Mouse (Mus musculus) midbrain, embryonic 10.5 days (tissue): ENCODE measurements around the gene As3mt. TPM values are rescaled to one million over a fixed set of nuclear protein-coding genes. Genes with fewer than 3 reads are reported as not detected.

Experiments used
- DNase-seq: peaks from one replicate; pipeline ENCODE4 v3.0.0-alpha.2; 2017; ENCODE audit warnings: low spot score
- H3K27ac ChIP-seq: fragments of 300-500 bp; sonication (generic); replicated peaks from 2 replicates; pipeline ENCODE4 v1.5.1; 2016; ENCODE audit warnings: mild to moderate bottlenecking
- H3K27me3 ChIP-seq: fragments of 300-500 bp; sonication (generic); 2 replicates; pipeline ENCODE4 v1.6.1; 2016; ENCODE audit warnings: low read depth, mild to moderate bottlenecking; ENCODE audit not compliant: poor library complexity, severe bottlenecking
- H3K36me3 ChIP-seq: fragments of 300-500 bp; sonication (generic); 2 replicates; pipeline ENCODE4 v1.6.1; 2016; ENCODE audit warnings: mild to moderate bottlenecking, moderate library complexity
- H3K4me1 ChIP-seq: fragments of 300-500 bp; sonication (generic); 2 replicates; pipeline ENCODE4 v1.6.1; 2016
- H3K4me3 ChIP-seq: fragments of 300-500 bp; sonication (generic); 2 replicates; pipeline ENCODE4 v1.5.1; 2016; ENCODE audit warnings: mild to moderate bottlenecking, moderate library complexity
- H3K9me3 ChIP-seq: fragments of 300-500 bp; sonication (generic); replicated peaks from 2 replicates; pipeline ENCODE4 v1.6.1; 2016; ENCODE audit warnings: mild to moderate bottlenecking
- WGBS: fragments of 180-500 bp; shearing (Covaris S2); methylation state at CpG from one replicate; pipeline ENCODE4 v1.1.7; 2016; 5-methylcytosine and 5-hydroxymethylcytosine counted together
- polyA plus RNA-seq: library from polyadenylated mRNA; unstranded; fragments of >200 nt; fragmentation: Nextera tagmentation; extraction: Ambion mirVana; gene quantifications from 2 replicates; pipeline ENCODE4 v1.2.1, GENCODE M21; 2016

As3mt gene
- 30.0 and 32.4 TPM in 2 replicates for polyA plus RNA-seq

- Histone ChIP-seq H3K36me3 (peaks cover 10% of the 10 kb centered on the region), H3K27me3 (peaks cover 15% of the 10 kb centered on the region), H3K9me3 (no peaks in the 10 kb centered on the region), H3K4me1 (peaks cover 16% of the 10 kb centered on the region), H3K4me3 (peak within 1 kb of the TSS; percentile 61), H3K27ac (peak within 1 kb of the TSS; percentile 84)
- WGBS = 13% methylated on average over 31 of the region's 31 CpGs
- DNase-seq = peak; percentile 75
Observed at GRCm38 (mm10) chr19:46707296-46708151, at the start of gene As3mt. TSS of gene As3mt (plus strand) at chr19:46707458.

GRCm38 (mm10) chr19:46658348-46658747 is 48.9 kb upstream of the As3mt start:
- Histone ChIP-seq H3K27me3 (no peaks in the 10 kb centered on the region), H3K36me3 (peaks cover 48% of the 10 kb centered on the region), H3K9me3 (no peaks in the 10 kb centered on the region), H3K27ac (no peak overlapping the region), H3K4me1 (no peaks in the 10 kb centered on the region), H3K4me3 (no peak overlapping the region)
- DNase-seq = no peak
- WGBS = 97% methylated on average over 7 of the region's 7 CpGs

- H3K36me3 ChIP-seq = peaks cover 43% of the 10 kb centered on the region
- no peak overlapping the region for H3K27ac ChIP-seq
- WGBS = 89% methylated on average over 9 of the region's 9 CpGs
- H3K9me3 ChIP-seq = no peaks in the 10 kb centered on the region
- no peaks in the 10 kb centered on the region for H3K4me1 ChIP-seq
- no peak overlapping the region for H3K4me3 ChIP-seq
- DNase-seq = no peak
- no peaks in the 10 kb centered on the region for H3K27me3 ChIP-seq
Observed at GRCm38 (mm10) chr19:46658851-46659250, 48.4 kb upstream of the As3mt start.

- Histone ChIP-seq H3K27ac (no peak overlapping the region), H3K4me1 (peaks cover 11% of the 10 kb centered on the region), H3K36me3 (peaks cover 17% of the 10 kb centered on the region), H3K4me3 (no peak overlapping the region), H3K27me3 (no peaks in the 10 kb centered on the region), H3K9me3 (no peaks in the 10 kb centered on the region)
- 72% methylated on average over 4 of the region's 4 CpGs for WGBS
- no peak for DNase-seq
Observed at GRCm38 (mm10) chr19:46661511-46661910, 45.7 kb upstream of the As3mt start.

GRCm38 (mm10) chr19:46662214-46662613 is 45.0 kb upstream of the As3mt start:
- WGBS = 92% methylated on average over 8 of the region's 8 CpGs

GRCm38 (mm10) chr19:46662784-46663183 is 44.5 kb upstream of the As3mt start:
- Histone ChIP-seq H3K4me1 (peaks cover 15% of the 10 kb centered on the region), H3K27me3 (no peaks in the 10 kb centered on the region), H3K36me3 (peaks cover 5% of the 10 kb centered on the region), H3K27ac (no peak overlapping the region), H3K9me3 (no peaks in the 10 kb centered on the region), H3K4me3 (no peak overlapping the region)
- no peak for DNase-seq
- WGBS = 81% methylated on average over 6 of the region's 6 CpGs

More at GRCm38 (mm10) chr19:46662214-46662613, 45.0 kb upstream of the As3mt start:
- Histone ChIP-seq H3K27me3 (no peaks in the 10 kb centered on the region), H3K4me1 (peaks cover 12% of the 10 kb centered on the region), H3K36me3 (peaks cover 10% of the 10 kb centered on the region), H3K4me3 (no peak overlapping the region), H3K27ac (no peak overlapping the region), H3K9me3 (no peaks in the 10 kb centered on the region)
- DNase-seq = no peak

- WGBS = 59% methylated on average over 7 of the region's 7 CpGs
- H3K27me3 ChIP-seq = no peaks in the 10 kb centered on the region
- H3K4me3 ChIP-seq = no peak overlapping the region
- peak; percentile 37 for DNase-seq
- H3K27ac ChIP-seq = peak overlapping the region; percentile 65
- peaks cover 15% of the 10 kb centered on the region for H3K4me1 ChIP-seq
- H3K9me3 ChIP-seq = no peaks in the 10 kb centered on the region
- H3K36me3 ChIP-seq = no peaks in the 10 kb centered on the region
Observed at GRCm38 (mm10) chr19:46665474-46665873, 41.8 kb upstream of the As3mt start.

GRCm38 (mm10) chr19:46667300-46667699 is 40.0 kb upstream of the As3mt start:
- H3K4me3 ChIP-seq = no peak overlapping the region
- no peak for DNase-seq
- H3K36me3 ChIP-seq = no peaks in the 10 kb centered on the region
- WGBS = 72% methylated on average over 11 of the region's 11 CpGs
- H3K27me3 ChIP-seq = peaks cover 2% of the 10 kb centered on the region; the same call in 1 of the 2 replicates
- peaks cover 15% of the 10 kb centered on the region for H3K4me1 ChIP-seq
- no peak overlapping the region for H3K27ac ChIP-seq
- H3K9me3 ChIP-seq = no peaks in the 10 kb centered on the region

GRCm38 (mm10) chr19:46668263-46668662 is 39.0 kb upstream of the As3mt start:
- H3K4me3 ChIP-seq = no peak overlapping the region
- H3K27ac ChIP-seq = no peak overlapping the region
- 92% methylated on average over 10 of the region's 10 CpGs for WGBS
- peaks cover 7% of the 10 kb centered on the region; the same call in 1 of the 2 replicates for H3K27me3 ChIP-seq
- H3K4me1 ChIP-seq = peaks cover 15% of the 10 kb centered on the region
- DNase-seq = no peak
- no peaks in the 10 kb centered on the region for H3K36me3 ChIP-seq
- no peaks in the 10 kb centered on the region for H3K9me3 ChIP-seq

- no peaks in the 10 kb centered on the region for H3K9me3 ChIP-seq
- H3K27ac ChIP-seq = no peak overlapping the region
- 92% methylated on average over 5 of the region's 5 CpGs for WGBS
- peaks cover 15% of the 10 kb centered on the region for H3K4me1 ChIP-seq
- H3K4me3 ChIP-seq = no peak overlapping the region
- H3K36me3 ChIP-seq = no peaks in the 10 kb centered on the region
- DNase-seq = no peak
- H3K27me3 ChIP-seq = peaks cover 7% of the 10 kb centered on the region; the same call in 1 of the 2 replicates
Observed at GRCm38 (mm10) chr19:46669802-46670201, 37.5 kb upstream of the As3mt start.

GRCm38 (mm10) chr19:46670691-46671090 is 36.6 kb upstream of the As3mt start:
- H3K4me3 ChIP-seq = no peak overlapping the region
- no peaks in the 10 kb centered on the region for H3K9me3 ChIP-seq
- H3K4me1 ChIP-seq = peaks cover 6% of the 10 kb centered on the region
- no peak overlapping the region for H3K27ac ChIP-seq
- peak; percentile 64 for DNase-seq
- peaks cover 7% of the 10 kb centered on the region; the same call in 1 of the 2 replicates for H3K27me3 ChIP-seq
- WGBS = 32% methylated on average over 13 of the region's 13 CpGs
- no peaks in the 10 kb centered on the region for H3K36me3 ChIP-seq

GRCm38 (mm10) chr19:46672766-46673418 is 34.4 kb upstream of the As3mt start, which contains the start of gene Cyp17a1:
TSS of gene Cyp17a1 (minus strand) at chr19:46673172.
- peaks cover 7% of the 10 kb centered on the region; the same call in 1 of the 2 replicates for H3K27me3 ChIP-seq
- 78% methylated on average over 5 of the region's 5 CpGs for WGBS
- no peak within 1 kb of the TSS for H3K4me3 ChIP-seq
- no peaks in the 10 kb centered on the region for H3K4me1 ChIP-seq
- H3K9me3 ChIP-seq = no peaks in the 10 kb centered on the region
- H3K27ac ChIP-seq = no peak within 1 kb of the TSS
- no peaks in the 10 kb centered on the region for H3K36me3 ChIP-seq
- no peak for DNase-seq

GRCm38 (mm10) chr19:46675641-46676040 is 31.6 kb upstream of the As3mt start:
- Histone ChIP-seq H3K4me1 (0 out of 2 replicates have a peak, but pooled peaks cover 3% of the 10 kb centered on the region), H3K9me3 (no peaks in the 10 kb centered on the region), H3K27ac (no peak overlapping the region), H3K4me3 (no peak overlapping the region), H3K36me3 (no peaks in the 10 kb centered on the region), H3K27me3 (peaks cover 7% of the 10 kb centered on the region; the same call in 1 of the 2 replicates)
- WGBS = 84% methylated on average over 3 of the region's 3 CpGs
- DNase-seq = no peak
